Mouse (Mus musculus): ENCODE measurements around the gene Slc26a11.
"Not testable (repeated sequence)": the region's sequence is repeated elsewhere in the genome, so short reads cannot be mapped to it uniquely, and the experiment has no call there.

The Slc26a11 gene

GRCm38 (mm10) chr11:119359089-119359488, 3.7 kb downstream of the Slc26a11 start:
- peak; percentile 43 for DNase-seq (ENCODE audit: low read depth, low spot score)

- no peak for DNase-seq (ENCODE audit: low read depth, low spot score)
These were observed 7.6 kb downstream of the Slc26a11 start for GRCm38 (mm10) chr11:119362769-119363533.

- DNase-seq (ENCODE audit: low read depth, low spot score): peak; percentile 72
These were observed 8.3 kb downstream of the Slc26a11 start for GRCm38 (mm10) chr11:119363534-119364145.

- no peak for DNase-seq (ENCODE audit: low read depth, low spot score)
These were observed 20.1 kb downstream of the Slc26a11 start for GRCm38 (mm10) chr11:119375425-119375824.

GRCm38 (mm10) chr11:119377326-119377725, 22.0 kb downstream of the Slc26a11 start:
- no peak for DNase-seq (ENCODE audit: low read depth, low spot score)

GRCm38 (mm10) chr11:119378551-119378950, 23.2 kb downstream of the Slc26a11 start:
- no peak for DNase-seq (ENCODE audit: low read depth, low spot score)

GRCm38 (mm10) chr11:119381631-119382337, 26.4 kb downstream of the Slc26a11 start:
- DNase-seq (ENCODE audit: low read depth, low spot score): no peak

- no peak for DNase-seq (ENCODE audit: low read depth, low spot score)
These were observed 27.0 kb downstream of the Slc26a11 start for GRCm38 (mm10) chr11:119382338-119382850.

GRCm38 (mm10) chr11:119384904-119385303, 29.5 kb downstream of the Slc26a11 start:
- DNase-seq (ENCODE audit: low read depth, low spot score): no peak

GRCm38 (mm10) chr11:119386306-119386705, 30.9 kb downstream of the Slc26a11 start:
- no peak for DNase-seq (ENCODE audit: low read depth, low spot score)

GRCm38 (mm10) chr11:119387273-119387672, 31.9 kb downstream of the Slc26a11 start:
- not testable (repeated sequence) for DNase-seq (ENCODE audit: low read depth, low spot score)

- peak; percentile 49 for DNase-seq (ENCODE audit: low read depth, low spot score)
These were observed 34.5 kb downstream of the Slc26a11 start for GRCm38 (mm10) chr11:119389851-119390270.

- no peak for DNase-seq (ENCODE audit: low read depth, low spot score)
These were observed 35.2 kb downstream of the Slc26a11 start for GRCm38 (mm10) chr11:119390271-119391231.

GRCm38 (mm10) chr11:119391386-119392000, 36.1 kb downstream of the Slc26a11 start:
- no peak for DNase-seq (ENCODE audit: low read depth, low spot score)

GRCm38 (mm10) chr11:119392001-119392614, 36.8 kb downstream of the Slc26a11 start:
- no peak for DNase-seq (ENCODE audit: low read depth, low spot score)

GRCm38 (mm10) chr11:119392800-119393482, 37.6 kb downstream of the Slc26a11 start, which contains the start of gene Rnf213:
Rnf213 (plus strand) TSS chr11:119393100.
- DNase-seq (ENCODE audit: low read depth, low spot score): no peak

GRCm38 (mm10) chr11:119393483-119393804, 38.1 kb downstream of the Slc26a11 start:
- DNase-seq (ENCODE audit: low read depth, low spot score): no peak

GRCm38 (mm10) chr11:119394210-119394609, 38.9 kb downstream of the Slc26a11 start:
- no peak for DNase-seq (ENCODE audit: low read depth, low spot score)

GRCm38 (mm10) chr11:119395394-119395793, 40.0 kb downstream of the Slc26a11 start:
- DNase-seq (ENCODE audit: low read depth, low spot score): no peak

- no peak for DNase-seq (ENCODE audit: low read depth, low spot score)
These were observed 40.6 kb downstream of the Slc26a11 start for GRCm38 (mm10) chr11:119395931-119396330.
